Mouse (Mus musculus) right cerebral cortex, postnatal 10 days (tissue): ENCODE results near the gene Gm28038.

Experiments
- DNase-seq, 2 experiments: peaks; one replicate each; pipeline ENCODE4 v3.0.0; 2021; ENCODE audit warnings: low spot score in 2 of 2

The Gm28038 gene

GRCm38 (mm10) chr2:30280743-30281142 lies at the start of gene Gm28038:
Gene Gm28038, plus strand, starts transcription at chr2:30281043.
- no peak for DNase-seq

GRCm38 (mm10) chr2:30235593-30235992 lies 45.2 kb upstream of the Gm28038 start:
- no peak for DNase-seq

- no peak for DNase-seq
These were observed 44.2 kb upstream of the Gm28038 start for GRCm38 (mm10) chr2:30236426-30237198.

- DNase-seq: peak; percentile 99 to 100
These were observed 43.5 kb upstream of the Gm28038 start, which contains the start of gene Lrrc8a for GRCm38 (mm10) chr2:30237199-30237880. Gene Lrrc8a, plus strand, starts transcription at chr2:30237715.

- DNase-seq: peak; percentile 80 to 82
These were observed 43.0 kb upstream of the Gm28038 start for GRCm38 (mm10) chr2:30237881-30238280.

- no peak for DNase-seq
These were observed 41.9 kb upstream of the Gm28038 start for GRCm38 (mm10) chr2:30238906-30239465.

GRCm38 (mm10) chr2:30239777-30240176 lies 41.1 kb upstream of the Gm28038 start:
- no peak for DNase-seq

GRCm38 (mm10) chr2:30240267-30240666 lies 40.6 kb upstream of the Gm28038 start, which contains the start of gene Gm28035:
Gene Gm28035, plus strand, starts transcription at chr2:30240567.
- no peak for DNase-seq

- DNase-seq: no peak
These were observed 38.3 kb upstream of the Gm28038 start for GRCm38 (mm10) chr2:30242509-30242908.

GRCm38 (mm10) chr2:30243391-30243790 lies 37.5 kb upstream of the Gm28038 start:
- no peak for DNase-seq

- no peak for DNase-seq
These were observed 36.2 kb upstream of the Gm28038 start for GRCm38 (mm10) chr2:30244595-30245178.

- DNase-seq: no peak
These were observed 33.8 kb upstream of the Gm28038 start for GRCm38 (mm10) chr2:30247036-30247435.

- DNase-seq: no peak
These were observed 33.2 kb upstream of the Gm28038 start for GRCm38 (mm10) chr2:30247681-30248080.

GRCm38 (mm10) chr2:30249182-30249581 lies 31.7 kb upstream of the Gm28038 start:
- no peak for DNase-seq

- DNase-seq: no peak
These were observed 30.4 kb upstream of the Gm28038 start for GRCm38 (mm10) chr2:30250166-30251128.

- DNase-seq: no peak
These were observed 29.3 kb upstream of the Gm28038 start for GRCm38 (mm10) chr2:30251417-30252104.

- no peak for DNase-seq
These were observed 28.3 kb upstream of the Gm28038 start for GRCm38 (mm10) chr2:30252521-30252920.

- no peak for DNase-seq
These were observed 27.0 kb upstream of the Gm28038 start for GRCm38 (mm10) chr2:30253809-30254208.

- DNase-seq: peak in 1 of 2 experiments; percentile 25
These were observed 25.0 kb upstream of the Gm28038 start for GRCm38 (mm10) chr2:30255631-30256395.
